25 mouse cellular contexts compared by ENCODE assay signal in genomic region chr3:101907049-101907448, GRCm38 (mm10). TPM values are rescaled to one million over a fixed set of nuclear protein-coding genes. Genes with fewer than 3 reads are reported as not detected.
DNase-seq lines count a peak whose midpoint lies in the region; ATAC-seq lines count a peak whose summit lies in the region.
"Had no signal": no experiment of that assay in that cellular context is flagged by ENCODE, and none has a peak within 500 bp of the region (broad histone marks: within the 10 kb centered on the region; RNA-seq: fewer than 3 reads in every experiment).

No protein-coding gene starts in this region.

- 38% methylated on average over 2 of the region's 2 CpGs for WGBS in heart, embryonic 13.5 days
- WGBS in lung, embryonic 16.5 days = 35% methylated on average over 2 of the region's 2 CpGs
- WGBS in stomach, embryonic 16.5 days = 57% methylated on average over 2 of the region's 2 CpGs

- H3K27ac ChIP-seq in heart, embryonic 13.5 days (replicated peaks) = peak overlapping the region; percentile 80
- no peak overlapping the region for H3K27ac ChIP-seq in lung, embryonic 16.5 days (ENCODE audit: low read length)
- peak overlapping the region; percentile 60; the same call in 1 of the 2 replicates for H3K27ac ChIP-seq in stomach, embryonic 16.5 days (ENCODE audit: low read length)
- H3K27ac ChIP-seq: heart, adult 2 months; hindbrain, embryonic 15.5 days; kidney, postnatal 0 days; liver, embryonic 15.5 days; midbrain, embryonic 12.5 days had no signal

- no peak overlapping the region for H3K4me2 ChIP-seq in heart, embryonic 13.5 days
- no peak overlapping the region for H3K4me2 ChIP-seq in lung, embryonic 16.5 days (ENCODE audit: low read depth, low read length)
- no peak overlapping the region for H3K4me2 ChIP-seq in stomach, embryonic 16.5 days (ENCODE audit: low read depth, low read length)
- H3K4me2 ChIP-seq: hindbrain, embryonic 15.5 days; liver, embryonic 15.5 days; midbrain, embryonic 12.5 days had no signal

- no peaks in the 10 kb centered on the region for H3K27me3 ChIP-seq in heart, embryonic 13.5 days (replicated peaks)
- H3K27me3 ChIP-seq in lung, embryonic 16.5 days (ENCODE audit: control insufficient read depth, insufficient read depth, low read depth, low read length) = no peaks in the 10 kb centered on the region
- no peaks in the 10 kb centered on the region for H3K27me3 ChIP-seq in stomach, embryonic 16.5 days (ENCODE audit: control insufficient read depth, insufficient read depth, low read length)
- H3K27me3 ChIP-seq: CH12.LX; hindbrain, embryonic 15.5 days; liver, embryonic 15.5 days; midbrain, embryonic 12.5 days had no signal

- no peak for DNase-seq in heart, postnatal 4 days
- DNase-seq in lung, adult 18-20 months = peak; percentile 15 to 39
- no peak for DNase-seq in lung, postnatal 10 days
- DNase-seq in kidney, postnatal 36 days = no peak
- DNase-seq: adrenal gland, adult 2 months; B cell, adult 2 months; cerebellum, adult 11-12 months; cerebellum, postnatal 10 days; forebrain, postnatal 0 days; gastrocnemius, postnatal 14 days; heart, adult 2 months; kidney, adult 2 months; left cerebral cortex, postnatal 4 days; liver had no signal

- ATAC-seq in heart, embryonic 13.5 days (ENCODE audit: extremely low read depth, insufficient number of reproducible peaks, low FRiP score, low TSS enrichment) = no peak
- ATAC-seq in lung, embryonic 16.5 days (ENCODE audit: low read depth) = peak; percentile 68; the same call in 1 of the 2 replicates
- no peak for ATAC-seq in stomach, embryonic 16.5 days (ENCODE audit: insufficient read depth, low FRiP score)
- ATAC-seq: forebrain, postnatal 0 days had no signal

- H3K36me3 ChIP-seq in heart, embryonic 13.5 days = peaks cover 21% of the 10 kb centered on the region
- no peaks in the 10 kb centered on the region; the same call in 1 of the 2 replicates for H3K36me3 ChIP-seq in lung, embryonic 16.5 days (ENCODE audit: control insufficient read depth, insufficient read depth, low read length)
- H3K36me3 ChIP-seq in stomach, embryonic 16.5 days (ENCODE audit: control insufficient read depth, insufficient read depth, low read length) = no peaks in the 10 kb centered on the region; the same call in 1 of the 2 replicates

- H3K9me3 ChIP-seq in heart, embryonic 13.5 days = no peaks in the 10 kb centered on the region
- H3K9me3 ChIP-seq in lung, embryonic 16.5 days (ENCODE audit: control insufficient read depth, low read length) = no peaks in the 10 kb centered on the region
- no peaks in the 10 kb centered on the region for H3K9me3 ChIP-seq in stomach, embryonic 16.5 days (replicated peaks; ENCODE audit: control insufficient read depth, low read length)
- H3K9me3 ChIP-seq: hindbrain, embryonic 15.5 days; liver, embryonic 15.5 days; midbrain, embryonic 12.5 days had no signal

- no peak overlapping the region for H3K4me3 ChIP-seq in heart, embryonic 13.5 days
- no peak overlapping the region for H3K4me3 ChIP-seq in lung, embryonic 16.5 days (ENCODE audit: low read length)
- H3K4me3 ChIP-seq in stomach, embryonic 16.5 days (replicated peaks; ENCODE audit: low read length) = no peak overlapping the region
- H3K4me3 ChIP-seq: heart, adult 2 months; hindbrain, embryonic 15.5 days; liver, embryonic 15.5 days; midbrain, embryonic 12.5 days had no signal

- peaks cover 47% of the 10 kb centered on the region for H3K4me1 ChIP-seq in heart, embryonic 13.5 days
- peaks cover 14% of the 10 kb centered on the region; the same call in 1 of the 2 replicates for H3K4me1 ChIP-seq in lung, embryonic 16.5 days (replicated peaks; ENCODE audit: control insufficient read depth, insufficient read depth, low read length)
- H3K4me1 ChIP-seq in stomach, embryonic 16.5 days (ENCODE audit: control insufficient read depth, insufficient read depth, low read length) = peaks cover 2% of the 10 kb centered on the region; the same call in 1 of the 2 replicates

- no peak overlapping the region for H3K9ac ChIP-seq in heart, embryonic 13.5 days
- H3K9ac ChIP-seq in lung, embryonic 16.5 days (ENCODE audit: low read length) = no peak overlapping the region
- 0 out of 2 replicates have a peak overlapping the region, but pooled peaks have one; percentile 14 for H3K9ac ChIP-seq in stomach, embryonic 16.5 days (ENCODE audit: low read length)
- H3K9ac ChIP-seq: forebrain, postnatal 0 days; hindbrain, embryonic 15.5 days; liver, embryonic 15.5 days; midbrain, embryonic 12.5 days had no signal

RNA-seq across cellular contexts. Expression of gene Slc22a15, which starts 17.2 kb away (rescaled TPM):
- polyA plus RNA-seq in heart, embryonic 13.5 days (2015; fragmentation: Nextera tagmentation; extraction: Ambion mirVana) = 5.2 and 5.5 TPM in 2 replicates
- total RNA-seq in heart, postnatal 4 days (2021) = 1 to 10 TPM; 8.4 to 8.8 TPM
- 3.7 and 4.0 TPM in 2 replicates for polyA plus RNA-seq in lung, embryonic 16.5 days (2015; fragmentation: Nextera tagmentation; extraction: Ambion mirVana)
- 4.5 and 4.7 TPM in 2 replicates for polyA plus RNA-seq in stomach, embryonic 16.5 days (2015; fragmentation: Nextera tagmentation; extraction: Ambion mirVana)

RNA-seq across cellular contexts. Expression of gene Mab21l3, which starts 58.3 kb away (rescaled TPM):
- 0.28 and 0.55 TPM in 2 replicates for polyA plus RNA-seq in heart, embryonic 13.5 days (2015; fragmentation: Nextera tagmentation; extraction: Ambion mirVana)
- under 1 TPM; 0.25 to 0.26 TPM for total RNA-seq in heart, postnatal 4 days (2021)
- 0.36 and 0.43 TPM in 2 replicates for polyA plus RNA-seq in lung, embryonic 16.5 days (2015; fragmentation: Nextera tagmentation; extraction: Ambion mirVana)
- polyA plus RNA-seq in stomach, embryonic 16.5 days (2015; fragmentation: Nextera tagmentation; extraction: Ambion mirVana) = 3.1 and 3.3 TPM in 2 replicates
- total RNA-seq: forebrain, postnatal 0 days; gastrocnemius, postnatal 14 days; heart, adult 2 months; megakaryocyte, adult 5-6 weeks; MEL; neutrophil, adult 5-6 weeks had no signal
- polyA plus RNA-seq: liver, embryonic 15.5 days had no signal

Comparison
In these comparisons a context has a peak if more than half of its experiments do, and no peak if none do; other contexts are left out.
1. DNase-seq: peak in lung, adult 18-20 months (2 of 2); none in heart, postnatal 4 days (single experiment), lung, postnatal 10 days (single experiment) and kidney, postnatal 36 days (0 of 2).